Mouse (Mus musculus) testis, adult 2 months (tissue): ENCODE measurements around the gene Nyap1.

Experiments used
- CTCF ChIP-seq: fragments of 200-500 bp; IDR thresholded peaks from 2 replicates; pipeline ENCODE4 v1.5.1; 2012; ENCODE audit warnings: low read depth, mild to moderate bottlenecking, inconsistent platforms, low read length, moderate library complexity; ENCODE audit not compliant: control insufficient read depth, insufficient read depth, insufficient replicate concordance
- POLR2A ChIP-seq: fragments of 200-500 bp; IDR thresholded peaks from 2 replicates; pipeline ENCODE4 v1.6.1; 2012; ENCODE audit warnings: low read depth, mild to moderate bottlenecking, inconsistent platforms, low read length, moderate library complexity; ENCODE audit not compliant: control insufficient read depth

DNA sequence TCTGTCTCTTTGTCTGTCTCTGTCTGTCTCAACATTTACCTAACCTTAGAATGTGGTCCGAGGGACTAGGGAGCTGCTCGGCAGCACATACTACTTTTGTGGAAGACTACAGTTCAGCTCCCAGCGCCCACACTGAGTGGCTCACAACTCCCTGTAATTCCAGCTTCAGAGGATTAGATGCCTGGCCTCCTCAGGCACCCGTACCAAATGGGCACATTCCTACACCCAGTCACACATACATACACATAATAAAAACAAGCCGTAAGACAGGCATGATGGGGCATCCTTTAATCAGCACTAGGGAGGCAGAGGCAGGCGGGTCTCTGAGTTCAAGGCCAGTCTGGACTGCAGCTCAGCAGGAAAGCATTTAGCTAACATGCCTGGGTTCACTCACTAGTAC lies 1.4 kb upstream of the Nyap1 start:
- TF ChIP-seq CTCF, result no peak
- no peak for TF ChIP-seq POLR2A
